Mouse (Mus musculus): ENCODE data around the gene Adarb1. TPM values are rescaled to one million over a fixed set of nuclear protein-coding genes. Genes with fewer than 3 reads are reported as not detected.

Gene Adarb1
- polyA plus RNA-seq, 1 experiment from 2014 or later = 5.1 TPM

DNA sequence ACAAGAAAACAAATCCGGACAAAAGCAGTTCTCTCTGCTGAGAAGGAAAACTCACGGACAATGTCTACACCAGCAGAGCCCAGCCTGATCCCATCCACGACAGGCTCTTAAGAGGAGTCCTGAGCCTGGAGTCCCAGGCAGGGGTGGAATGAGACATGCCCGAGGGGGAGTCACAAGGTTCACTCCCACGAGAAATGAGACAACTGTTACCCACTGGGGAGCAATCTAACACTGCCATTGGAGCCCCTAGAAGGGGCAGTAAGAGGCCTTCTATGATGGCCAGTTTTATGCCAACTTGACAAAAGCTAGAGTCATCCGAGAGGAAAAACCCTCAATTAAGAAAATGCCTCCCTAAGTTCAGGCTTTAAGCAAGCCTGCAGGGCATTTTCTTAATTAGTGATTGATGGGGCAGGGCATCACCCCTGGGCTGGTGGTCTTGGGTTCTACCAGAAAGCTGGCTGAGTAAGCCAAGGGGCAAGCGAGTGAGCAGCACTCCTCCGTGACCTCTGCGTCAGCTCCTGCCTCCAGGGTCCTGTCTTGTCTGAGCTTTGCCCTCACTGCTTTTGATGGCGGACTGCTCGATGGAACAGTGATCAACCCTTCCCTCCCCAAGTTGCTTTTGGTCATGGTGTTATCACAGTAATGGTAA, 88.5 kb downstream of the Adarb1 start:
- peaks cover 23% of the 10 kb centered on the region for H3K4me1 ChIP-seq
- DNase-seq (ENCODE audit: low spot score) = no peak
- H3K27me3 ChIP-seq (replicated peaks; ENCODE audit: low read depth, poor library complexity, severe bottlenecking) = no peaks in the 10 kb centered on the region
- H3K9me3 ChIP-seq = no peaks in the 10 kb centered on the region
- no peaks in the 10 kb centered on the region for H3K36me3 ChIP-seq (replicated peaks)
- no peak overlapping the region for H3K27ac ChIP-seq (replicated peaks)
- H3K4me3 ChIP-seq = no peak overlapping the region
- WGBS = 64% methylated on average over 11 of the region's 11 CpGs

DNA sequence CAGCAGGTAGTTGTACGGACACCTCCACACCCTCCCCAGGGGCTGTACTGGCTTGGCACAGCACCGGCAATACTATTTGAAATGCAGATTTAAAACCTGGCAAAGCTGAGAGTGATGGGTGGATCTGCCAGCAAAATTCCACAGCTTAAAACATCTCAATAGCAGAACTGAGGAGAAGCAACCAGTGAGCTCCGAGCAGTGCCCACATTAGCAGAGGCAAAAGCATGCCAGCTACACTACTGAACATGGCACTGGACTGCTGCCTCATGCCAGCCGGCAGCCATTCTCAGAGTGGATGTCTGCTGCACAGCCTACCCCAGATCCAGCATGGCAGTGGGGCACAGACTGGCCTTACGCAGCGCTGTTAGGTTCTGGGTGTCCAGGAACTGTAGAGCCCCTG, 93.4 kb downstream of the Adarb1 start:
- Histone ChIP-seq H3K4me3 (no peak overlapping the region), H3K9me3 (no peaks in the 10 kb centered on the region), H3K27me3 (replicated peaks; ENCODE audit: low read depth, poor library complexity, severe bottlenecking) (no peaks in the 10 kb centered on the region), H3K36me3 (replicated peaks) (no peaks in the 10 kb centered on the region), H3K4me1 (peaks cover 6% of the 10 kb centered on the region), H3K27ac (replicated peaks) (no peak overlapping the region)
- 89% methylated on average over 6 of the region's 6 CpGs for WGBS
- DNase-seq (ENCODE audit: low spot score) = no peak

- no peak overlapping the region for H3K4me3 ChIP-seq
- no peaks in the 10 kb centered on the region for H3K9me3 ChIP-seq
- no peaks in the 10 kb centered on the region for H3K36me3 ChIP-seq (replicated peaks)
- no peak overlapping the region for H3K27ac ChIP-seq (replicated peaks)
- 89% methylated on average over 8 of the region's 8 CpGs for WGBS
- no peaks in the 10 kb centered on the region for H3K4me1 ChIP-seq
- no peaks in the 10 kb centered on the region for H3K27me3 ChIP-seq (replicated peaks; ENCODE audit: low read depth, poor library complexity, severe bottlenecking)
- DNase-seq (ENCODE audit: low spot score) = no peak
Measured at GRCm38 (mm10) chr10:77321611-77322010, 96.5 kb downstream of the Adarb1 start.

GRCm38 (mm10) chr10:77321001-77321400, 97.1 kb downstream of the Adarb1 start:
- H3K9me3 ChIP-seq = no peaks in the 10 kb centered on the region
- no peaks in the 10 kb centered on the region for H3K4me1 ChIP-seq
- WGBS = 80% methylated on average over 1 of the region's 1 CpGs
- no peaks in the 10 kb centered on the region for H3K27me3 ChIP-seq (replicated peaks; ENCODE audit: low read depth, poor library complexity, severe bottlenecking)
- no peak for DNase-seq (ENCODE audit: low spot score)
- no peaks in the 10 kb centered on the region for H3K36me3 ChIP-seq (replicated peaks)
- no peak overlapping the region for H3K27ac ChIP-seq (replicated peaks)
- H3K4me3 ChIP-seq = no peak overlapping the region

DNA sequence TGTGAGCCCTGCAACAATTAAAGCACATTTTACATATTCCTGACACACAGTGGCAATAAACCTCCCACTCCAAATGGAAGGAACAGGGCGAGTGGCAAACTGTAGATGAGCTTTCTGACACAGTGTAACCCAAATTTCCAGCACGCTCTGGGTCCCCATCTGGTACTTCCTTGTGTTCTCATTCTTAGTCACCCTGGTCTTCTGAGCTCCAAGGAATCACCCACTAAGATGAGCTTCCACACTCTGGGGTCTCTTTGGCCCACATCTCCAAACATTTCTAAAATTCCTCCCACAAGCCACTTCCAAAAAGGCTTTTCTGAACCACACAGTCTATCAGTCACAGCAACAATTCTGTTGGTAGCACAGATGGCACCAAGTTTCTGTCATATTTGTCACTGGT, 102.4 kb downstream of the Adarb1 start:
- no peak for DNase-seq (ENCODE audit: low spot score)
- Histone ChIP-seq H3K9me3 (no peaks in the 10 kb centered on the region), H3K4me1 (no peaks in the 10 kb centered on the region), H3K27ac (replicated peaks) (no peak overlapping the region), H3K27me3 (replicated peaks; ENCODE audit: low read depth, poor library complexity, severe bottlenecking) (no peaks in the 10 kb centered on the region), H3K4me3 (no peak overlapping the region), H3K36me3 (replicated peaks) (no peaks in the 10 kb centered on the region)
- WGBS = 85% methylated on average over 2 of the region's 2 CpGs

GRCm38 (mm10) chr10:77314711-77315266, 103.3 kb downstream of the Adarb1 start:
- DNase-seq (ENCODE audit: low spot score) = no peak
- WGBS = 80% methylated on average over 9 of the region's 9 CpGs
- no peaks in the 10 kb centered on the region for H3K4me1 ChIP-seq

GRCm38 (mm10) chr10:77308978-77309377, 109.1 kb downstream of the Adarb1 start:
- no peak for DNase-seq (ENCODE audit: low spot score)
- no peaks in the 10 kb centered on the region for H3K9me3 ChIP-seq
- H3K4me1 ChIP-seq = peaks cover 7% of the 10 kb centered on the region; the same call in 1 of the 2 replicates
- H3K27me3 ChIP-seq (replicated peaks; ENCODE audit: low read depth, poor library complexity, severe bottlenecking) = no peaks in the 10 kb centered on the region
- no peaks in the 10 kb centered on the region for H3K36me3 ChIP-seq (replicated peaks)
- 75% methylated on average over 10 of the region's 10 CpGs for WGBS
- H3K4me3 ChIP-seq = no peak overlapping the region
- no peak overlapping the region for H3K27ac ChIP-seq (replicated peaks)

More at GRCm38 (mm10) chr10:77314711-77315266, 103.3 kb downstream of the Adarb1 start:
- H3K9me3 ChIP-seq = no peaks in the 10 kb centered on the region
- no peaks in the 10 kb centered on the region for H3K27me3 ChIP-seq (replicated peaks; ENCODE audit: low read depth, poor library complexity, severe bottlenecking)
- no peak overlapping the region for H3K4me3 ChIP-seq
- H3K27ac ChIP-seq (replicated peaks) = no peak overlapping the region
- H3K36me3 ChIP-seq (replicated peaks) = no peaks in the 10 kb centered on the region

DNA sequence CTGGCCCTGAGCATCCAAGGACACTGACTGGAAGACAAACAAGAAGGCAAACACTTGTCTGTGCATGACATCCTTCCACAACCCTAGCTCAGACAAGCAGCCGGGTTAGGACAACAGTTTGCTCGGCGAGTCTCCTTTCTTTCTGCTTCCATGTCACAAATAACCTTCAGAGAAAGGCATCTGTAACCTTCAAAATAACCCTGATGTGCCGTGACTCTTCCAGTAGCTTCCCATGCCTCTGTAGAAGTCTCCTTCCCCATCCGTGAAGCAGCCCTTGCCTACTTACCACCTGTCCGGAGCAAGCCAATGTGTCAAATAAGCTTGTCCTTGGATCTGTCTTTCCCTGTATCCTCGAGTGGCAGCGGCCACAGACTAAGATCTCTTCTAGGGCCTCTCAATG, 112.3 kb downstream of the Adarb1 start:
- no peaks in the 10 kb centered on the region for H3K27me3 ChIP-seq (replicated peaks; ENCODE audit: low read depth, poor library complexity, severe bottlenecking)
- no peak overlapping the region for H3K27ac ChIP-seq (replicated peaks)
- peaks cover 6% of the 10 kb centered on the region; the same call in 1 of the 2 replicates for H3K36me3 ChIP-seq (replicated peaks)
- H3K4me1 ChIP-seq = peaks cover 7% of the 10 kb centered on the region; the same call in 1 of the 2 replicates
- DNase-seq (ENCODE audit: low spot score) = no peak
- WGBS = 85% methylated on average over 8 of the region's 8 CpGs
- no peaks in the 10 kb centered on the region for H3K9me3 ChIP-seq
- no peak overlapping the region for H3K4me3 ChIP-seq

DNA sequence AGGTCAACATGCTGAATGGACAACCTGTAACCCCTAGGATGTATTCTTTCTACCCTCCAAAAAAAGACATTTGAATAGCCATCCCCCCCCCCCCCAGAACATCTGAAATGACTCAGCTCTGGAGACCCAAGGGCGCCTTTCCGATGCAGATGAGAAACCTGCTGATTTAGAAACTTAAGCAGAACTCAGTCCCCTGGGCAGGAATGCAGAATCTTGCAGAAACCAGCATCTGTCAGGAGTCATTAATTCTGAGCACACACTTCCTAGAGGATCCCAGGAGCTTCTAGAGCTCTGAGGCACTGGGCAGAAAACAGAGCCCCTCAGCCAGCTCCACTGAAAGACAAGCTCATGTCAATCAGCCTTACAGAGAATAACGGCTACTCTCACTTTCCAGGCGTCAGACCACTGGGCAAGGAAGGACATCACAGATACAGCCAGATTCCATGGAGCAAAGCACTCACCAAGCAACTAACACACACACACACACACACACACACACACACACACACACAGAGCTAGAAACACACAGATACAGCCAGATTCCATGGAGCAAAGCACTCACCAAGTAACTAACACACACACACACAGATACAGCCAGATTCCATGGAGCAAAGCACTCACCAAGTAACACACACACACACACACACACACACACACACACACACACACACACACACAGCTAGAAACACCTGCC, 113.1 kb downstream of the Adarb1 start:
- Histone ChIP-seq H3K4me1 (peaks cover 7% of the 10 kb centered on the region; the same call in 1 of the 2 replicates), H3K4me3 (no peak overlapping the region), H3K27ac (replicated peaks) (no peak overlapping the region), H3K9me3 (no peaks in the 10 kb centered on the region), H3K27me3 (replicated peaks; ENCODE audit: low read depth, poor library complexity, severe bottlenecking) (no peaks in the 10 kb centered on the region), H3K36me3 (replicated peaks) (peaks cover 6% of the 10 kb centered on the region; the same call in 1 of the 2 replicates)
- 33% methylated on average over 4 of the region's 4 CpGs for WGBS
- no peak for DNase-seq (ENCODE audit: low spot score)

- Histone ChIP-seq H3K36me3 (replicated peaks) (peaks cover 6% of the 10 kb centered on the region; the same call in 1 of the 2 replicates), H3K27me3 (replicated peaks; ENCODE audit: low read depth, poor library complexity, severe bottlenecking) (no peaks in the 10 kb centered on the region), H3K4me3 (no peak overlapping the region), H3K27ac (replicated peaks) (no peak overlapping the region), H3K9me3 (no peaks in the 10 kb centered on the region), H3K4me1 (peaks cover 7% of the 10 kb centered on the region; the same call in 1 of the 2 replicates)
- no peak for DNase-seq (ENCODE audit: low spot score)
- WGBS = 71% methylated on average over 3 of the region's 3 CpGs
Measured at GRCm38 (mm10) chr10:77304362-77304761, 113.7 kb downstream of the Adarb1 start.

GRCm38 (mm10) chr10:77300934-77301297, 117.2 kb downstream of the Adarb1 start:
- no peak for DNase-seq (ENCODE audit: low spot score)
- H3K4me3 ChIP-seq = no peak overlapping the region
- peaks cover 7% of the 10 kb centered on the region; the same call in 1 of the 2 replicates for H3K4me1 ChIP-seq
- 84% methylated on average over 4 of the region's 4 CpGs for WGBS
- no peaks in the 10 kb centered on the region for H3K27me3 ChIP-seq (replicated peaks; ENCODE audit: low read depth, poor library complexity, severe bottlenecking)
- H3K9me3 ChIP-seq = no peaks in the 10 kb centered on the region
- H3K36me3 ChIP-seq (replicated peaks) = peaks cover 6% of the 10 kb centered on the region; the same call in 1 of the 2 replicates
- no peak overlapping the region for H3K27ac ChIP-seq (replicated peaks)

DNA sequence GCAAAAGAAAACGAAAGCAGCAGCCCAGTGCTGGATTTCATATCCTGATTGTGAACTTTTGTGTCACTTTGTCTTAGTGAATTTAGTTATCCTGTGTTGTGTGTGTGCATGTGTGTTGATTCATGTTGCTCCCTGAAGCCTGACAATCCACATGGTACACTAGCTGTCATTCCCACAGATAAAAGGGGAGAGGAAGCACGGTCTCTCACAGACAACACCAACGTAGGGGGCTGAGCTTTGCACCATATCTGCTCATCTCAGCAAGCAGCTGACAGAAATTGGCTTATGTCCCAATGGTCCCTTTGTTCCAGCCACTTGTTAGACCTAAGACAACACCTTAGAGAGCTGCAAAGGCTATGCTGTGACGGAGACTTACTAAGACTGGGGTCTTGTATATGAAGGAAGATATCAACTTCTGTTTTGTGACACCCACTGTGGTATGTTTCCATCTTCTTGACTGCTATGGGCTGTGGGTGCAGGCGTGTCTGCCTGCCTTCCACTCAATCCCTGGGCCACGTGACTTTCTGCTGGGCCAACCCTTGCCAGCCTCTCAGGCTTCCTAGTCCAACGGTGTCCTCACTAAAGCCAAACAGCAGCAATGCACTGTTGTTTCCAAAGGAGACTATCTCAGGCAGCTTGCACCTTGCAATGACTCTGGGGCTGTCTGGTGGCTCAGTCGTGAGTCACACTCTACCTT, 117.7 kb downstream of the Adarb1 start:
- no peaks in the 10 kb centered on the region for H3K27me3 ChIP-seq (replicated peaks; ENCODE audit: low read depth, poor library complexity, severe bottlenecking)
- H3K9me3 ChIP-seq = no peaks in the 10 kb centered on the region
- H3K4me3 ChIP-seq = no peak overlapping the region
- no peak for DNase-seq (ENCODE audit: low spot score)
- H3K4me1 ChIP-seq = peaks cover 5% of the 10 kb centered on the region; the same call in 1 of the 2 replicates
- WGBS = 89% methylated on average over 8 of the region's 8 CpGs
- no peak overlapping the region for H3K27ac ChIP-seq (replicated peaks)
- H3K36me3 ChIP-seq (replicated peaks) = peaks cover 6% of the 10 kb centered on the region; the same call in 1 of the 2 replicates
